Mouse (Mus musculus) limb, embryonic 13.5 days (tissue): Measurements from ENCODE around the gene Zfp850. TPM values are rescaled to one million over a fixed set of nuclear protein-coding genes. Genes with fewer than 3 reads are reported as not detected.

Experiments used
- ATAC-seq: fragments of 200-750 bp; cut with Nextera tagmentation; 2 replicates; pipeline ENCODE4 v1.8.0; 2017; ENCODE audit warnings: low read depth, moderate number of reproducible peaks, moderate TSS enrichment; ENCODE audit not compliant: low FRiP score
- H3K27ac ChIP-seq: fragments of 300-500 bp; sonication (generic); 2 replicates; pipeline ENCODE4 v1.5.1; 2015; ENCODE audit warnings: inconsistent platforms, mild to moderate bottlenecking, moderate library complexity
- H3K27me3 ChIP-seq: fragments of 300-500 bp; sonication (generic); 2 replicates; pipeline ENCODE4 v1.6.1; 2015; ENCODE audit warnings: mild to moderate bottlenecking, inconsistent platforms
- H3K36me3 ChIP-seq: fragments of 300-500 bp; sonication (generic); 2 replicates; pipeline ENCODE4 v1.6.1; 2015; ENCODE audit warnings: inconsistent platforms, mild to moderate bottlenecking, moderate library complexity
- H3K4me1 ChIP-seq: fragments of 300-500 bp; sonication (generic); 2 replicates; pipeline ENCODE4 v1.6.1; 2015; ENCODE audit warnings: inconsistent platforms
- H3K4me2 ChIP-seq: fragments of 300-500 bp; sonication (generic); replicated peaks from 2 replicates; pipeline ENCODE4 v1.6.1; 2015; ENCODE audit warnings: inconsistent platforms, mild to moderate bottlenecking, moderate library complexity
- H3K4me3 ChIP-seq: fragments of 300-500 bp; sonication (generic); 2 replicates; pipeline ENCODE4 v1.5.1; 2015; ENCODE audit warnings: moderate library complexity, mild to moderate bottlenecking, inconsistent platforms
- H3K9ac ChIP-seq: fragments of 300-500 bp; sonication (generic); 2 replicates; pipeline ENCODE4 v1.6.1; 2015; ENCODE audit warnings: mild to moderate bottlenecking, inconsistent platforms
- H3K9me3 ChIP-seq: fragments of 300-500 bp; sonication (generic); 2 replicates; pipeline ENCODE4 v1.6.1; 2016; ENCODE audit warnings: inconsistent platforms
- WGBS: fragments of 180-500 bp; shearing (Covaris S2); methylation state at CpG from one replicate; pipeline ENCODE4 v1.1.7; 2015; 5-methylcytosine and 5-hydroxymethylcytosine counted together
- polyA plus RNA-seq: library from polyadenylated mRNA; unstranded; fragments of >200 nt; fragmentation: Nextera tagmentation; extraction: Ambion mirVana; gene quantifications from 2 replicates; pipeline ENCODE4 v1.2.1, GENCODE M21; 2015

Zfp850 gene
- 4.9 and 5.2 TPM in 2 replicates for polyA plus RNA-seq

- peak; percentile 93 for ATAC-seq
- no peaks in the 10 kb centered on the region for H3K27me3 ChIP-seq
- H3K4me3 ChIP-seq = peak within 1 kb of the TSS; percentile 75
- peak within 1 kb of the TSS; percentile 93 for H3K4me2 ChIP-seq
- H3K9ac ChIP-seq = peak within 1 kb of the TSS; percentile 82
- H3K36me3 ChIP-seq = peaks cover 23% of the 10 kb centered on the region
- H3K4me1 ChIP-seq = peaks cover 9% of the 10 kb centered on the region
- H3K9me3 ChIP-seq = 0 out of 2 replicates have a peak, but pooled peaks cover 3% of the 10 kb centered on the region
- WGBS = under 1% methylated on average over 47 of the region's 47 CpGs
- peak within 1 kb of the TSS; percentile 52; the same call in 1 of the 2 replicates for H3K27ac ChIP-seq
Observed at GRCm38 (mm10) chr7:28013549-28014444, at the start of gene Zfp850. TSS of gene Zfp850 (minus strand) at chr7:28014115.

- Histone ChIP-seq H3K4me2 (no peak overlapping the region), H3K27me3 (no peaks in the 10 kb centered on the region), H3K4me3 (no peak overlapping the region), H3K9ac (no peak overlapping the region), H3K4me1 (no peaks in the 10 kb centered on the region), H3K9me3 (peaks cover 4% of the 10 kb centered on the region; the same call in 1 of the 2 replicates), H3K36me3 (no peaks in the 10 kb centered on the region), H3K27ac (no peak overlapping the region)
- 89% methylated on average over 1 of the region's 1 CpGs for WGBS
- ATAC-seq = no peak
Observed at GRCm38 (mm10) chr7:28059972-28060371, 46.1 kb upstream of the Zfp850 start.

GRCm38 (mm10) chr7:28053046-28053930, 39.4 kb upstream of the Zfp850 start:
- H3K4me2 ChIP-seq = no peak overlapping the region
- no peaks in the 10 kb centered on the region for H3K9me3 ChIP-seq
- no peak overlapping the region for H3K9ac ChIP-seq
- WGBS = 80% methylated on average over 6 of the region's 6 CpGs
- peaks cover 15% of the 10 kb centered on the region for H3K4me1 ChIP-seq
- ATAC-seq = no peak
- H3K36me3 ChIP-seq = peaks cover 5% of the 10 kb centered on the region
- H3K27ac ChIP-seq = no peak overlapping the region
- H3K4me3 ChIP-seq = no peak overlapping the region
- H3K27me3 ChIP-seq = no peaks in the 10 kb centered on the region

- WGBS = 62% methylated on average over 17 of the region's 17 CpGs
- Histone ChIP-seq H3K4me3 (peak overlapping the region; percentile 81), H3K27ac (no peak overlapping the region), H3K4me2 (peak overlapping the region; percentile 54), H3K4me1 (peaks cover 19% of the 10 kb centered on the region), H3K27me3 (no peaks in the 10 kb centered on the region), H3K9ac (peak overlapping the region; percentile 59), H3K36me3 (peaks cover 32% of the 10 kb centered on the region), H3K9me3 (no peaks in the 10 kb centered on the region)
- no peak for ATAC-seq
Observed at GRCm38 (mm10) chr7:28050584-28050983, 36.7 kb upstream of the Zfp850 start.

GRCm38 (mm10) chr7:28049476-28050409, 35.8 kb upstream of the Zfp850 start, which contains the start of gene Psmc4:
TSS of gene Psmc4 (minus strand) at chr7:28050101.
- peak; percentile 97 for ATAC-seq
- Histone ChIP-seq H3K4me2 (peak within 1 kb of the TSS; percentile 83), H3K27me3 (no peaks in the 10 kb centered on the region), H3K9me3 (no peaks in the 10 kb centered on the region), H3K27ac (no peak within 1 kb of the TSS; the same call in 1 of the 2 replicates), H3K36me3 (peaks cover 41% of the 10 kb centered on the region), H3K9ac (peak within 1 kb of the TSS; percentile 88), H3K4me1 (peaks cover 19% of the 10 kb centered on the region), H3K4me3 (peak within 1 kb of the TSS; percentile 81)
- WGBS = under 1% methylated on average over 52 of the region's 52 CpGs

GRCm38 (mm10) chr7:28044524-28044923, 30.6 kb upstream of the Zfp850 start:
- Histone ChIP-seq H3K27ac (no peak overlapping the region), H3K4me1 (peaks cover 14% of the 10 kb centered on the region), H3K4me2 (no peak overlapping the region), H3K27me3 (no peaks in the 10 kb centered on the region), H3K9me3 (no peaks in the 10 kb centered on the region), H3K36me3 (peaks cover 93% of the 10 kb centered on the region), H3K4me3 (no peak overlapping the region), H3K9ac (no peak overlapping the region)
- ATAC-seq = no peak
- WGBS = 90% methylated on average over 4 of the region's 4 CpGs

GRCm38 (mm10) chr7:28014445-28014810, 513 bp upstream of the Zfp850 start:
- peak; percentile 49; the same call in 1 of the 2 replicates for ATAC-seq
- H3K27ac ChIP-seq = peak overlapping the region; percentile 52; the same call in 1 of the 2 replicates
- H3K4me1 ChIP-seq = peaks cover 9% of the 10 kb centered on the region
- peak overlapping the region; percentile 82 for H3K9ac ChIP-seq
- H3K36me3 ChIP-seq = peaks cover 22% of the 10 kb centered on the region
- WGBS = 23% methylated on average over 7 of the region's 7 CpGs
- peak overlapping the region; percentile 75 for H3K4me3 ChIP-seq
- H3K4me2 ChIP-seq = peak overlapping the region; percentile 93
- 0 out of 2 replicates have a peak, but pooled peaks cover 4% of the 10 kb centered on the region for H3K9me3 ChIP-seq
- H3K27me3 ChIP-seq = no peaks in the 10 kb centered on the region

- H3K36me3 ChIP-seq = peaks cover 42% of the 10 kb centered on the region
- no peaks in the 10 kb centered on the region for H3K27me3 ChIP-seq
- H3K4me1 ChIP-seq = peaks cover 9% of the 10 kb centered on the region
- no peak overlapping the region for H3K27ac ChIP-seq
- H3K4me3 ChIP-seq = no peak overlapping the region
- no peak overlapping the region for H3K9ac ChIP-seq
- no peak for ATAC-seq
- H3K4me2 ChIP-seq = no peak overlapping the region
- WGBS = 96% methylated on average over 3 of the region's 3 CpGs
- H3K9me3 ChIP-seq = no peaks in the 10 kb centered on the region
Observed at GRCm38 (mm10) chr7:28010271-28010670, 3.6 kb downstream of the Zfp850 start.

- H3K4me2 ChIP-seq = no peak overlapping the region
- H3K9me3 ChIP-seq = peaks cover 52% of the 10 kb centered on the region
- H3K27ac ChIP-seq = no peak overlapping the region
- no peak overlapping the region for H3K4me3 ChIP-seq
- peaks cover 22% of the 10 kb centered on the region for H3K36me3 ChIP-seq
- 77% methylated on average over 2 of the region's 2 CpGs for WGBS
- ATAC-seq = no peak
- peaks cover 9% of the 10 kb centered on the region for H3K4me1 ChIP-seq
- no peaks in the 10 kb centered on the region for H3K27me3 ChIP-seq
- no peak overlapping the region for H3K9ac ChIP-seq
Observed at GRCm38 (mm10) chr7:27982197-27982596, 31.7 kb downstream of the Zfp850 start.

- peaks cover 19% of the 10 kb centered on the region for H3K36me3 ChIP-seq
- peak within 1 kb of the TSS; percentile 92 for H3K4me3 ChIP-seq
- WGBS = under 1% methylated on average over 29 of the region's 29 CpGs
- H3K4me2 ChIP-seq = peak within 1 kb of the TSS; percentile 94
- H3K9ac ChIP-seq = peak within 1 kb of the TSS; percentile 94
- H3K27ac ChIP-seq = peak within 1 kb of the TSS; percentile 87
- H3K27me3 ChIP-seq = no peaks in the 10 kb centered on the region
- H3K4me1 ChIP-seq = peaks cover 9% of the 10 kb centered on the region
- peak; percentile 84 for ATAC-seq
- H3K9me3 ChIP-seq = peaks cover 29% of the 10 kb centered on the region
Observed at GRCm38 (mm10) chr7:27978683-27979528, 35.0 kb downstream of the Zfp850 start, which contains the start of gene Zfp780b. TSS of gene Zfp780b (minus strand) at chr7:27979171.
